Mouse (Mus musculus): ENCODE results near the gene Epha10. TPM values are rescaled to one million over a fixed set of nuclear protein-coding genes. Genes with fewer than 3 reads are reported as not detected.

Epha10 gene
- polyA plus RNA-seq, 1 experiment: not detected

DNA sequence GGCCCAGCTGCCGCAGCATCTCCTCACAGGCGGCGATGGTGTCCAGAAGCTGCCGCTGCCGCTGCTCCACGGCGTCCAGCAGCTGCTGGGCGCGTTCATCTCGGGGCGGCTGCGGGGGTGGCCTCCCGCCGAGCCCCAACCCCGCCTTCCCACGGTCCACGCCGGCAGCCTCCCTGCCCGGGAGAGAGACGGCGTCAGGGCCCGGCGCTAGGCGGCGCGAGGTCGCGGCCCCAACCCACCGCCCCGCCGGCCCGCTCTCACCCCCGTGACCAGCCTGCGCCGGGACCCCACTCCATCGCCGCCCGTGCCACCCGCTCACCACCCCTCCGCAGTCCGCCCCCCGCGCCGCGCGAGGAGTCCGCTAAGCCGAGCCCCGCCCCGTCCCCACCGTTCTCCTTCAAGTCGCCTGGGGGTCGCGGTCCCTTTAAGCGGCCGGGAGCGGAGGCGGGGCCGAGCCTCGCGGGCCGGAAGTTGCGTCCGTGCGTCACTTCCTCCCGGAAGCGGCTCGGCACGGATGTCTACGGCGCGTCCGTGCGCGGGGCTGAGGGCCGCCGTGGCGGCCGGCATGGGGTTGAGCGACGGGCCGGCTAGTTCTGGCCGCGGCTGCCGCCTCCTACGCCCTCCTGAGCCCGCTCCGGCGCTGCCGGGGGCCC, 30.3 kb upstream of the Epha10 start, which contains the start of gene Yrdc:
Gene Yrdc (plus strand): TSS at position 419 of the 653 bp plus-strand sequence.
- WGBS: under 1% methylated on average over 90 of the region's 90 CpGs
- Histone ChIP-seq H3K27ac (ENCODE audit: insufficient read depth, low read depth, low read length) (peak within 1 kb of the TSS; percentile 65), H3K4me1 (ENCODE audit: control insufficient read depth, insufficient read depth, low read length) (peaks cover 9% of the 10 kb centered on the region), H3K27me3 (replicated peaks; ENCODE audit: control insufficient read depth, insufficient read depth, low read length) (no peaks in the 10 kb centered on the region), H3K36me3 (ENCODE audit: control insufficient read depth, insufficient read depth, low read length) (0 out of 2 replicates have a peak, but pooled peaks cover 2% of the 10 kb centered on the region), H3K4me3 (ENCODE audit: insufficient read depth, low read depth, low read length) (peak within 1 kb of the TSS; percentile 92)
- TF ChIP-seq POLR2A (IDR thresholded peaks at IDR 0.05; ENCODE audit: low read depth, low read length): peak; percentile 17
- TF ChIP-seq CTCF (conservative IDR thresholded peaks at IDR 0.05; ENCODE audit: insufficient read depth, insufficient read length, low read depth, low read length): no peak
- peak; percentile 96 for DNase-seq

DNA sequence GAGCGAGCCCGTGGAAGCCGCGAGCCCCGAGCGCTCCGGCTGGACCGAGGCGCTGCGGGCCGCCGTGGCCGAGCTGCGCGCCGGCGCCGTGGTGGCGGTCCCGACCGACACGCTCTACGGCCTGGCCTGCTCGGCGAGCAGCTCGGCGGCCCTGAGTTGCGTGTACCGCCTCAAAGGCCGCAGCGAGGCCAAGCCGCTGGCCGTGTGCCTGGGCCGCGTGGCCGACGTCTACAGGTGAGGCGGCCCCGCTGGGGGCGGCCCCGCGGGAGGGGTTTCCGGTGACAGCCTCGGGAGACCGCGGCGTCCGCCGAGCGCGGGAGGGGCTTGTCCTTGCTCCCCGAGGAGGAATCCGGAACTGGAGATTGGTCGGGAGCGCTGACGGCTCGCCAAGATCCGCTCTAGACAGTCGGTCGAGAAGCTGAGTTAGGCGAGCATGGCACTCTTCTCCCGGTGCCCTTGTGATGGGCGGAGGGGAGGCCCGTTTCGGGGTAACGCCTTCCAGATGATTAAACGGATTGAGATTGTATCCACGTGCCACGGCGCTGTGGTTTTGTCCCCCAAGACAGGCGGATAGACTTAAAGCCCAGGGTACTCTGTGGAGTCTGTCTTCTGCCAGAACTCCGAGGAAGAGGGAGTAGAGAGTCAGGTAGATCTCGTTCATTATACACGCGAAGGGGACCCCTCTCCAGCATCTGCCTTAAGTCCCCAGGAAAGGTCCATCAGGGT, 29.6 kb upstream of the Epha10 start, which contains the start of gene 1110065P20Rik:
Gene 1110065P20Rik (minus strand): TSS at position 264 of the 726 bp plus-strand sequence.
- TF ChIP-seq POLR2A (IDR thresholded peaks at IDR 0.05; ENCODE audit: low read depth, low read length) (peak; percentile 9), CTCF (conservative IDR thresholded peaks at IDR 0.05; ENCODE audit: insufficient read depth, insufficient read length, low read depth, low read length) (no peak)
- DNase-seq: peak; percentile 90
- peak within 1 kb of the TSS; percentile 92 for H3K4me3 ChIP-seq (ENCODE audit: insufficient read depth, low read depth, low read length)
- WGBS: under 1% methylated on average over 75 of the region's 75 CpGs
- H3K27ac ChIP-seq (ENCODE audit: insufficient read depth, low read depth, low read length): peak within 1 kb of the TSS; percentile 65
- H3K4me1 ChIP-seq (ENCODE audit: control insufficient read depth, insufficient read depth, low read length): peaks cover 9% of the 10 kb centered on the region
- no peaks in the 10 kb centered on the region for H3K27me3 ChIP-seq (replicated peaks; ENCODE audit: control insufficient read depth, insufficient read depth, low read length)
- 0 out of 2 replicates have a peak, but pooled peaks cover 2% of the 10 kb centered on the region for H3K36me3 ChIP-seq (ENCODE audit: control insufficient read depth, insufficient read depth, low read length)

DNA sequence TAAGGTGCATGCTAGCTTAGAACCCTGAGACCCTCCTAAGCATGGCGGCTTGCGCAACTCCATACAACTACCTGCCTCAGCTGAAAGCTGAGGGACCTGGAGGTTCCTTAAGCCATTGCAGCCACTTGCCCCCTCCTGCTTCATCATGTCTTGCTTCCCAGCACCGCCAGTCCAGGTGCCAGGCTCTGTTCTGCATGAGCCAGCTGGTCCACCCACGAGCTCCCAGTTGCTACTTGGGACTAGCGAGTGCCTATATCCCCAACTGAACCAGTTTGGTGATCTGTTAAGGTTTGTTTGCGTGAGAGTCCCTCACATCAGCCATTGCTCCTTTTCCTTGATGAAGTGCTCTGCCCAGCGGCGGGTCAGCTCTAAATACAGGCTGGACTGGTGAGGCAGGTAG, 24.4 kb upstream of the Epha10 start:
- Histone ChIP-seq H3K4me1 (ENCODE audit: control insufficient read depth, insufficient read depth, low read length) (peaks cover 6% of the 10 kb centered on the region), H3K36me3 (ENCODE audit: control insufficient read depth, insufficient read depth, low read length) (peaks cover 2% of the 10 kb centered on the region; the same call in 1 of the 2 replicates), H3K4me3 (ENCODE audit: insufficient read depth, low read depth, low read length) (no peak overlapping the region), H3K27me3 (replicated peaks; ENCODE audit: control insufficient read depth, insufficient read depth, low read length) (no peaks in the 10 kb centered on the region), H3K27ac (ENCODE audit: insufficient read depth, low read depth, low read length) (no peak overlapping the region)
- DNase-seq: no peak
- WGBS: 96% methylated on average over 8 of the region's 8 CpGs
- TF ChIP-seq CTCF (conservative IDR thresholded peaks at IDR 0.05; ENCODE audit: insufficient read depth, insufficient read length, low read depth, low read length) (no peak), POLR2A (IDR thresholded peaks at IDR 0.05; ENCODE audit: low read depth, low read length) (no peak)

DNA sequence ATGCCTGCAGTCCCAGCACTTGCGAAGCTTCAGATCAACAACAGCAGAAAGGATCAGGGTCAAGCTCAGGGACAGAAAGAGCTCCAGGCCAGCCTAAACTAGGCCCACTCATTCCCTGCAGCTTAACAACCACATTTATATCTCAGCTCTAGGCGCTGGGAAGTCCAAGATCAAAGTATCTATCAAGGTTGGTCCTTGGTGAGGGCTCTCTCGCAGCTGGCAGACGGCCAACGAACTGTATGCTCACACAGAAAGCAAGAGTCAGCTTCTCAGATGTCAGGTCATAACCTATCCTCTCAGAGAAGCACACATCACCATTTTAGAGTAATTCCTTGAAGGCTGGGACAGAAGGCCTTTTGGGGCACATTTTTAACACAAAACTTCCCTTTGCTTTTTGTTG, 22.3 kb upstream of the Epha10 start:
- DNase-seq: peak; percentile 13
- WGBS: 40% methylated on average over 5 of the region's 5 CpGs
- no peaks in the 10 kb centered on the region; the same call in 1 of the 2 replicates for H3K27me3 ChIP-seq (replicated peaks; ENCODE audit: control insufficient read depth, insufficient read depth, low read length)
- no peak for TF ChIP-seq POLR2A (IDR thresholded peaks at IDR 0.05; ENCODE audit: low read depth, low read length)
- TF ChIP-seq CTCF (conservative IDR thresholded peaks at IDR 0.05; ENCODE audit: insufficient read depth, insufficient read length, low read depth, low read length): no peak
- no peak overlapping the region for H3K4me3 ChIP-seq (ENCODE audit: insufficient read depth, low read depth, low read length)
- no peaks in the 10 kb centered on the region for H3K4me1 ChIP-seq (ENCODE audit: control insufficient read depth, insufficient read depth, low read length)
- peaks cover 2% of the 10 kb centered on the region; the same call in 1 of the 2 replicates for H3K36me3 ChIP-seq (ENCODE audit: control insufficient read depth, insufficient read depth, low read length)
- H3K27ac ChIP-seq (ENCODE audit: insufficient read depth, low read depth, low read length): no peak overlapping the region

DNA sequence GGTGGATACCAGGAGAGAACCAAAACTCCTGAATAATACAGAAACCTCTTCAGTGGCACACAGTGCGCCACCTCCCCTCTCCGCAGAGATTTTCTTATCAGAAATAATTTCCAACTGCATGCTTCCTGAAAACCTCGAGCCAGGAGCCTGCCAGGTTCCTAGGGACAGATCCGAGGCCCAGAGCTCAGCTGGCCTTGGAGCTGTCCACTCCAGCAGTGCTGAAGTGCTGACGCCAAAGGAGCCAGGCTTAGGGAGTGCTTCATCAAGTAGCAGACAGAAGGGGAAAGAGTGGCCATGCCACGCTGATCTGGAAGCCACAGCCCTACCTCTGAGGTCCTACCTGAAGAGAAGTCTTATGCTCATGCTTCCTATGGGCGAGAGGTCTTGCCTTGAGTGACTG, 20.3 kb upstream of the Epha10 start:
- WGBS: 6% methylated on average over 7 of the region's 7 CpGs
- Histone ChIP-seq H3K36me3 (ENCODE audit: control insufficient read depth, insufficient read depth, low read length) (no peaks in the 10 kb centered on the region; the same call in 1 of the 2 replicates), H3K4me1 (ENCODE audit: control insufficient read depth, insufficient read depth, low read length) (no peaks in the 10 kb centered on the region), H3K27ac (ENCODE audit: insufficient read depth, low read depth, low read length) (no peak overlapping the region), H3K4me3 (ENCODE audit: insufficient read depth, low read depth, low read length) (no peak overlapping the region), H3K27me3 (replicated peaks; ENCODE audit: control insufficient read depth, insufficient read depth, low read length) (no peaks in the 10 kb centered on the region; the same call in 1 of the 2 replicates)
- no peak for TF ChIP-seq POLR2A (IDR thresholded peaks at IDR 0.05; ENCODE audit: low read depth, low read length)
- TF ChIP-seq CTCF (conservative IDR thresholded peaks at IDR 0.05; ENCODE audit: insufficient read depth, insufficient read length, low read depth, low read length): no peak
- DNase-seq: peak; percentile 67

DNA sequence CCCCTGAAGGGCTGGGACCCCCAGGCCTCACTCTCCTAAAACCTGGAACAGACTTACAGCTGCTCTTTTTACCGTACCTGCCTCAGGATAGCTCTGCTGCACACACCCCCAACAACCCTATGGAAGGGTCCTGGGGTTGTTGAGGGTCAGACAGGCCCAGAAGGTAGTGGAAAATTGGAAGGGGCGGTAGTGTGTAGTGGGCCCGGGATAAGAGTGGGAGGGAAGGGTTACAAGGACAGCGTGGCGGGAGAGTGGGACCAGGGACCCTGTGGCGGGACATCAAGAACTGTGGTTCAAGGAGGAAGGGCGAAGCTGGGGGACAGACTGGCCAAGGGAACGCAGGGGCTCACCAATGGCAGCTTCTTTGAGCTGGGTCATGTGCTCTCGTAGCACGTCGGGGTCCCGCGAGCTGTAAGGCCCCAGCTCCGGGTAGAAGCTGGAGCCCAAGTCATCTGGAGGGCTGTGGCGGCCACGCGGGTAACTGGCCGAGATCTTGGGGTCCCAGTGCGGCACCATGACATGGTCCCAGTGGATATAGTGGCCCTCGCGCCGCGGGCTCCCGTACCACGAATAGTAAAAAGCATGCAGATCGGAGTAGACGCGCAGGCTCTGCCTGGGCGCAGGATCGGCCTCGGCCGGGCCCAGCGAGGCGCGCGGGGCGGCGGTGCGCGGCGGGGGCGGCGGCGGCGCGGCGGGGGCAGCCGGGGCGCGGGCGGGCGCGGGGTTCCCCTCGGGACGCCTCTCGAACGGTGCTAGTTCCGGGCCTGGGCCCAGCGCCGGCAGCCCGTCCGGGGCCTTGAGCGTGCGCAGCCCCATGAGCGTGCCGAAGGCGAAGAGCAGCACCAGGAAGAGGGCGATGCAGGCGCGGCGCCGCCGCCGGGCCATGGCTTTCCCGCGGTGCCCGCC, 19.2 kb upstream of the Epha10 start, which contains the start of gene Maneal:
Gene Maneal (minus strand): TSS at position 889 of the 906 bp plus-strand sequence.
- H3K27me3 ChIP-seq (replicated peaks; ENCODE audit: control insufficient read depth, insufficient read depth, low read length): no peaks in the 10 kb centered on the region; the same call in 1 of the 2 replicates
- no peaks in the 10 kb centered on the region for H3K4me1 ChIP-seq (ENCODE audit: control insufficient read depth, insufficient read depth, low read length)
- DNase-seq: no peak
- no peak within 1 kb of the TSS for H3K27ac ChIP-seq (ENCODE audit: insufficient read depth, low read depth, low read length)
- H3K4me3 ChIP-seq (ENCODE audit: insufficient read depth, low read depth, low read length): peak within 1 kb of the TSS; percentile 29; the same call in 1 of the 2 replicates
- WGBS: 4% methylated on average over 76 of the region's 77 CpGs
- no peak for TF ChIP-seq POLR2A (IDR thresholded peaks at IDR 0.05; ENCODE audit: low read depth, low read length)
- no peak for TF ChIP-seq CTCF (conservative IDR thresholded peaks at IDR 0.05; ENCODE audit: insufficient read depth, insufficient read length, low read depth, low read length)
- no peaks in the 10 kb centered on the region; the same call in 1 of the 2 replicates for H3K36me3 ChIP-seq (ENCODE audit: control insufficient read depth, insufficient read depth, low read length)

All from kidney, adult 2 months (tissue).